Mouse (Mus musculus): Measurements from ENCODE around the gene Tbc1d17.

The Tbc1d17 gene

GRCm38 (mm10) chr7:44852259-44853027 lies 3.6 kb upstream of the Tbc1d17 start:
- DNase-seq (ENCODE audit: low spot score), result no peak

- no peak for DNase-seq (ENCODE audit: low spot score)
Measured at GRCm38 (mm10) chr7:44851625-44852234, 2.9 kb upstream of the Tbc1d17 start.

GRCm38 (mm10) chr7:44850789-44851624 lies 2.1 kb upstream of the Tbc1d17 start:
- no peak for DNase-seq (ENCODE audit: low spot score)

- no peak for DNase-seq (ENCODE audit: low spot score)
Measured at GRCm38 (mm10) chr7:44850146-44850545, 1.3 kb upstream of the Tbc1d17 start.

- peak; percentile 91 for DNase-seq (ENCODE audit: low spot score)
Measured at GRCm38 (mm10) chr7:44849416-44850111, 685 bp upstream of the Tbc1d17 start.

GRCm38 (mm10) chr7:44847772-44848171 lies 1.1 kb downstream of the Tbc1d17 start:
- no peak for DNase-seq (ENCODE audit: low spot score)

GRCm38 (mm10) chr7:44846804-44847203 lies 2.1 kb downstream of the Tbc1d17 start:
- no peak for DNase-seq (ENCODE audit: low spot score)

- DNase-seq (ENCODE audit: low spot score), result no peak
Measured at GRCm38 (mm10) chr7:44845006-44845405, 3.9 kb downstream of the Tbc1d17 start.

- DNase-seq (ENCODE audit: low spot score), result no peak
Measured at GRCm38 (mm10) chr7:44841825-44842463, 6.9 kb downstream of the Tbc1d17 start.

- no peak for DNase-seq (ENCODE audit: low spot score)
Measured at GRCm38 (mm10) chr7:44840426-44840825, 8.5 kb downstream of the Tbc1d17 start.

GRCm38 (mm10) chr7:44839491-44840191 lies 9.2 kb downstream of the Tbc1d17 start:
- DNase-seq (ENCODE audit: low spot score), result peak; percentile 72

GRCm38 (mm10) chr7:44839171-44839490 lies 9.7 kb downstream of the Tbc1d17 start:
- DNase-seq (ENCODE audit: low spot score), result no peak

- no peak for DNase-seq (ENCODE audit: low spot score)
Measured at GRCm38 (mm10) chr7:44838073-44838472, 10.8 kb downstream of the Tbc1d17 start.

- DNase-seq (ENCODE audit: low spot score), result no peak
Measured at GRCm38 (mm10) chr7:44836423-44837053, 12.3 kb downstream of the Tbc1d17 start.

GRCm38 (mm10) chr7:44836016-44836404 lies 12.9 kb downstream of the Tbc1d17 start:
- no peak for DNase-seq (ENCODE audit: low spot score)

GRCm38 (mm10) chr7:44835373-44836015 lies 13.4 kb downstream of the Tbc1d17 start:
- no peak for DNase-seq (ENCODE audit: low spot score)

- no peak for DNase-seq (ENCODE audit: low spot score)
Measured at GRCm38 (mm10) chr7:44832763-44833162, 16.1 kb downstream of the Tbc1d17 start.

GRCm38 (mm10) chr7:44828706-44829105 lies 20.2 kb downstream of the Tbc1d17 start:
- no peak for DNase-seq (ENCODE audit: low spot score)

- DNase-seq (ENCODE audit: low spot score), result no peak
Measured at GRCm38 (mm10) chr7:44826771-44827170, 22.1 kb downstream of the Tbc1d17 start.

GRCm38 (mm10) chr7:44824872-44825271 lies 24.0 kb downstream of the Tbc1d17 start:
- peak; percentile 80 for DNase-seq (ENCODE audit: low spot score)

Measured in T-cell, adult 2 months (primary cell).